In genomic region chr5:39143648-39144047, GRCm38 (mm10) we compare ENCODE assay signal across 10 mouse cellular contexts.
DNase-seq lines count a peak whose midpoint lies in the region; ATAC-seq lines count a peak whose summit lies in the region.
"Had no signal": no experiment of that assay in that cellular context is flagged by ENCODE, and none has a peak within 500 bp of the region (broad histone marks: within the 10 kb centered on the region; RNA-seq: fewer than 3 reads in every experiment).

No protein-coding gene starts in this region.

- H3K27me3 ChIP-seq in heart, embryonic 13.5 days (replicated peaks), result no peaks in the 10 kb centered on the region
- H3K27me3 ChIP-seq in neural tube, embryonic 13.5 days, result no peaks in the 10 kb centered on the region
- H3K27me3 ChIP-seq: limb, embryonic 15.5 days had no signal

- no peak overlapping the region for H3K4me3 ChIP-seq in heart, embryonic 13.5 days
- no peak overlapping the region for H3K4me3 ChIP-seq in neural tube, embryonic 13.5 days
- H3K4me3 ChIP-seq: hindbrain, embryonic 10.5 days; limb, embryonic 15.5 days had no signal

- no peak for ATAC-seq in heart, embryonic 13.5 days (ENCODE audit: extremely low read depth, insufficient number of reproducible peaks, low FRiP score, low TSS enrichment)
- ATAC-seq in neural tube, embryonic 13.5 days (ENCODE audit: low read depth), result no peak

- H3K4me2 ChIP-seq in heart, embryonic 13.5 days, result no peak overlapping the region
- no peak overlapping the region for H3K4me2 ChIP-seq in neural tube, embryonic 13.5 days
- H3K4me2 ChIP-seq: limb, embryonic 15.5 days had no signal

- H3K36me3 ChIP-seq in heart, embryonic 13.5 days, result no peaks in the 10 kb centered on the region
- no peaks in the 10 kb centered on the region for H3K36me3 ChIP-seq in neural tube, embryonic 13.5 days
- H3K36me3 ChIP-seq: hindbrain, embryonic 10.5 days; limb, embryonic 15.5 days had no signal

- DNase-seq in heart, postnatal 36 days, result no peak
- no peak for DNase-seq in neural tube, embryonic 10.5 days (ENCODE audit: extremely low spot score, low spot score)
- DNase-seq in cerebellum, adult 18-20 months, result peak; percentile 17 to 21
- DNase-seq in mesoderm, embryonic 11.5 days (ENCODE audit: low read depth, low spot score), result peak; percentile 7
- no peak for DNase-seq in layer of hippocampus, postnatal 25 days (ENCODE audit: extremely low spot score in 1 of 2, low spot score in 1 of 2)
- DNase-seq: lung, postnatal 10 days had no signal

- H3K27ac ChIP-seq in heart, embryonic 13.5 days (replicated peaks), result peak overlapping the region; percentile 52; the same call in 1 of the 2 replicates
- H3K27ac ChIP-seq in neural tube, embryonic 13.5 days (replicated peaks), result 0 out of 2 replicates have a peak overlapping the region, but pooled peaks have one; percentile 28
- H3K27ac ChIP-seq: hindbrain, embryonic 10.5 days; limb, embryonic 15.5 days had no signal

- peaks cover 34% of the 10 kb centered on the region for H3K4me1 ChIP-seq in heart, embryonic 13.5 days
- H3K4me1 ChIP-seq in neural tube, embryonic 13.5 days (replicated peaks), result no peaks in the 10 kb centered on the region
- H3K4me1 ChIP-seq: hindbrain, embryonic 10.5 days had no signal

- H3K9me3 ChIP-seq in heart, embryonic 13.5 days, result no peaks in the 10 kb centered on the region
- H3K9me3 ChIP-seq in neural tube, embryonic 13.5 days, result no peaks in the 10 kb centered on the region
- H3K9me3 ChIP-seq: hindbrain, embryonic 10.5 days; limb, embryonic 15.5 days had no signal

- intact Hi-C loops in heart, postnatal 36 days (cut with DNase I), result no loop called here

- 24% methylated on average over 4 of the region's 4 CpGs for WGBS in heart, embryonic 13.5 days
- 71% methylated on average over 4 of the region's 4 CpGs for WGBS in neural tube, embryonic 13.5 days

- no peak overlapping the region for H3K9ac ChIP-seq in heart, embryonic 13.5 days
- no peak overlapping the region for H3K9ac ChIP-seq in neural tube, embryonic 13.5 days
- H3K9ac ChIP-seq: limb, embryonic 15.5 days had no signal

Comparison
In these comparisons a context has a peak if more than half of its experiments do, and no peak if none do; other contexts are left out.
1. DNase-seq: peak in cerebellum, adult 18-20 months (2 of 2) and mesoderm, embryonic 11.5 days (single experiment); none in heart, postnatal 36 days (0 of 2), neural tube, embryonic 10.5 days (single experiment) and layer of hippocampus, postnatal 25 days (0 of 2).